Mouse (Mus musculus) thymus, adult 2 months (tissue): ENCODE measurements around the gene Gm3415. TPM values are rescaled to one million over a fixed set of nuclear protein-coding genes. Genes with fewer than 3 reads are reported as not detected.
"Not testable (repeated sequence)": the region's sequence is repeated elsewhere in the genome, so short reads cannot be mapped to it uniquely, and the experiment has no call there.

Experiments used
- DNase-seq: peaks from one replicate; pipeline ENCODE4 v3.0.0; 2021
- H3K27ac ChIP-seq: fragments of 200-500 bp; 2 replicates; pipeline ENCODE4 v1.5.1; 2012; ENCODE audit warnings: low read length, control low read depth; ENCODE audit not compliant: control insufficient read depth, insufficient read depth
- H3K27me3 ChIP-seq: fragments of 200-500 bp; 2 replicates; pipeline ENCODE4 v1.6.1; 2012; ENCODE audit warnings: mild to moderate bottlenecking, low read length, moderate library complexity, mixed read lengths; ENCODE audit not compliant: control insufficient read depth, insufficient read depth
- H3K36me3 ChIP-seq: fragments of 200-500 bp; 2 replicates; pipeline ENCODE4 v1.6.1; 2012; ENCODE audit warnings: mild to moderate bottlenecking, low read length, moderate library complexity; ENCODE audit not compliant: control insufficient read depth, insufficient read depth
- H3K4me1 ChIP-seq: fragments of 200-500 bp; replicated peaks from 2 replicates; pipeline ENCODE4 v1.6.1; 2012; ENCODE audit warnings: low read length; ENCODE audit not compliant: control insufficient read depth, insufficient read depth
- H3K4me3 ChIP-seq: fragments of 200-500 bp; 2 replicates; pipeline ENCODE4 v1.5.1; 2012; ENCODE audit warnings: mild to moderate bottlenecking, low read length, control low read depth, moderate library complexity; ENCODE audit not compliant: control insufficient read depth, insufficient read depth
- CTCF ChIP-seq: fragments of 200-500 bp; IDR thresholded peaks from 2 replicates; pipeline ENCODE4 v1.5.1; 2012; ENCODE audit warnings: mild to moderate bottlenecking, control low read depth, low read length, moderate library complexity, borderline replicate concordance; ENCODE audit not compliant: control insufficient read depth, poor library complexity, insufficient read depth; ENCODE audit errors: extremely low read depth
- POLR2A ChIP-seq: fragments of 200-500 bp; IDR thresholded peaks from 2 replicates; pipeline ENCODE4 v1.6.1; 2012; ENCODE audit warnings: mild to moderate bottlenecking, low read length, control low read depth, moderate library complexity; ENCODE audit not compliant: control insufficient read depth, poor library complexity, insufficient read depth; ENCODE audit errors: extremely low read depth
- WGBS: fragments of 180-500 bp; shearing (Covaris S2); methylation state at CpG from one replicate; pipeline ENCODE4 v1.1.7; 2018; 5-methylcytosine and 5-hydroxymethylcytosine counted together
- polyA plus RNA-seq: library from polyadenylated mRNA; depleted of rRNA; stranded (reverse); fragments of >200 nt; gene quantifications from 2 replicates; pipeline ENCODE4 v1.2.3, GENCODE M21; 2012; rRNA removed

Gene Gm3415
- polyA plus RNA-seq, result not detected in 2 replicates

DNA sequence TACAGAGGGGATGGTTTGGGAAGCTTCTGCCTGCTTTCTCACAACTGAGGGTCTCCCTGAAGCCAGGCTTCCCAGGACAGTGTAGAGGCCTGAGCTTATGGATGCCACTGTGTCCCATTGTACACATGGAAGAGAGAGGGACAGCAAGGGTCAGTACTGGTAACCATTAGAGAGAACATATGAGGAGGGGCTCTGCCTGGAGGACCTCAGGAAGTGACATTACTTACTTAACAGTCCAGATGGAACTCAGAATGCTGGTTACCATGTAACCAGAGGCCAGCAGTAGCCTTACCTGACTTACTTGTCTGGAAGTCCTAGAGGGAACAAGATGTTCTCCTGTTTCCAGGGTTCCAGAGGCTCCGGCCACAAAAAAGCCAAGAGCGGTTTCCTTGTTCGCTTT, at the start of gene Gm3415:
Gene Gm3415, plus strand, starts transcription at position 301 of the 400 bp plus-strand sequence.
- not testable (repeated sequence) for H3K4me1 ChIP-seq, H3K27me3 ChIP-seq, H3K36me3 ChIP-seq, H3K27ac ChIP-seq, H3K4me3 ChIP-seq, DNase-seq
- WGBS, result no CpG with 5 or more reads among the region's 3 CpGs

DNA sequence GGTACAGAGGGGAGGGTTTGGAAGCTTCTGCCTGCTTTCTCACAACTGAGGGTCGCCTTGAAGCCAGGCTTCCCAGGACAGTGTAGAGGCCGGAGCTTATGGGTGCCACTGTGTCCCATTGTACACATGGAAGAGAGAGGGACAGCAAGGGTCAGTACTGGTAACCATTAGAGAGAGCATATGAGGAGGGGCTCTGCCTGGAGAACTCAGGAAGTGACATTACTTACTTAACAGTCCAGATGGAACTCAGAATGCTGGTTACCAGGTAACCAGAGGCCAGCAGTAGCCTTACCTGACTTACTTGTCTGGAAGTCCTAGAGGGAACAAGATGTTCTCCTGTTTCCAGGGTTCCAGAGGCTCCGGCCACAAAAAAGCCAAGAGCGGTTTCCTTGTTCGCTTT, 42.1 kb upstream of the Gm3415 start, which contains the start of gene Gm3402:
Gene Gm3402, plus strand, starts transcription at position 301 of the 400 bp plus-strand sequence.
- not testable (repeated sequence) for H3K27me3 ChIP-seq, DNase-seq, H3K4me1 ChIP-seq, H3K27ac ChIP-seq, H3K36me3 ChIP-seq, H3K4me3 ChIP-seq
- whole genome bisulfite sequencing, result 93% methylated on average over 2 of the region's 5 CpGs

DNA sequence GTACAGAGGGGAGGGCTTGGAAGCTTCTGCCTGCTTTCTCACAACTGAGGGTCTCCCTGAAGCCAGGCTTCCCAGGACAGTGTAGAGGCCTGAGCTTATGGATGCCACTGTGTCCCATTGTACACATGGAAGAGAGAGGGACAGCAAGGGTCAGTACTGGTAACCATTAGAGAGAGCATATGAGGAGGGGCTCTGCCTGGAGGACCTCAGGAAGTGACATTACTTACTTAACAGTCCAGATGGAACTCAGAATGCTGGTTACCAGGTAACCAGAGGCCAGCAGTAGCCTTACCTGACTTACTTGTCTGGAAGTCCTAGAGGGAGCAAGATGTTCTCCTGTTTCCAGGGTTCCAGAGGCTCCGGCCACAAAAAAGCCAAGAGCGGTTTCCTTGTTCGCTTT, 30.4 kb upstream of the Gm3415 start, which contains the start of gene Gm3404:
Gene Gm3404, plus strand, starts transcription at position 301 of the 400 bp plus-strand sequence.
- WGBS, result 94% methylated on average over 3 of the region's 3 CpGs
- H3K4me1 ChIP-seq, H3K36me3 ChIP-seq, H3K27ac ChIP-seq, H3K27me3 ChIP-seq, DNase-seq, H3K4me3 ChIP-seq: not testable (repeated sequence)

DNA sequence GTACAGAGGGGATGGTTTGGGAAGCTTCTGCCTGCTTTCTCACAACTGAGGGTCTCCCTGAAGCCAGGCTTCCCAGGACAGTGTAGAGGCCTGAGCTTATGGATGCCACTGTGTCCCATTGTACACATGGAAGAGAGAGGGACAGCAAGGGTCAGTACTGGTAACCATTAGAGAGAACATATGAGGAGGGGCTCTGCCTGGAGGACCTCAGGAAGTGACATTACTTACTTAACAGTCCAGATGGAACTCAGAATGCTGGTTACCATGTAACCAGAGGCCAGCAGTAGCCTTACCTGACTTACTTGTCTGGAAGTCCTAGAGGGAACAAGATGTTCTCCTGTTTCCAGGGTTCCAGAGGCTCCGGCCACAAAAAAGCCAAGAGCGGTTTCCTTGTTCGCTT, 18.6 kb upstream of the Gm3415 start, which contains the start of gene Gm3409:
Gene Gm3409, plus strand, starts transcription at position 301 of the 400 bp plus-strand sequence.
- not testable (repeated sequence) for DNase-seq, H3K36me3 ChIP-seq, H3K27ac ChIP-seq, H3K4me1 ChIP-seq, H3K4me3 ChIP-seq, H3K27me3 ChIP-seq
- WGBS, result 92% methylated on average over 2 of the region's 3 CpGs

DNA sequence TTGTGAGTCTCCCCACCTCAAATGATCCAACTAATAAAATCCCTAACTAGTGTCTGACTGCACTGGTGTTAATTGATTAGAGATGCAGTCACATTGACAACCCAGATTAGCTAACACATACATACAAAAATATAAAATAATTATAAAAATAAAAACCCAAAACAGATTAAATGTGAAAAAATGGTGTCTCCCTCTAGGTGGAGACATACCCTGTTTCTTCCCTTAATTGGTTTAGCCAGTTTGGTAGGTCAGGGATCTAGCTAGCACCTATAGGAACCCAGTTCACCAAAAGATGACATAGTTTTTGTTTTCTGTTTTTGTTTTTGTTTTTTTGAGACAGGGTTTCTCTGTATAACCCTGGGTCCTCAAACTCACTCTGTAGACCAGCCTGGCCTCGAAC, 8.3 kb downstream of the Gm3415 start:
- Histone ChIP-seq H3K4me3 (no peak overlapping the region), H3K27ac (no peak overlapping the region), H3K36me3 (no peaks in the 10 kb centered on the region), H3K27me3 (no peaks in the 10 kb centered on the region), H3K4me1 (no peaks in the 10 kb centered on the region)
- WGBS, result 77% methylated on average over 1 of the region's 1 CpGs
- no peak for TF ChIP-seq CTCF
- no peak for DNase-seq

DNA sequence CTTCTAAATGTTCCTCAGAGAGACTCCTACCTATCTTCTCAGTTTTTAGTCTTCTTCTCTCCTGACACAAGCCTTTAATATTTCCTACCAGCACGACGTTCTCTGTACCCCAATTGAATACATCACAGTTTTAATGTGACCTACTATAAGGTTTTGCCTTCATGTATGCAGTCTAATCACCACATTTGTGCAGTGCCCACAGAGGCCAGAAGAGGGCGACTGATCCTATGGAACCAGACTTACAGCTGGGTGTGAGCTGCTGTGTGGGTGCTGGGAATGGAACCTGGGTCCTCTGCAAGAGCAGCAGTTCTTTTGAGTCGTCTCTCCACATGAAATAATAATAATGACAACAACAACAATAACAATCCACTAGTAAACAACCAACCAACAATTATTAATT, 11.1 kb downstream of the Gm3415 start:
- TF ChIP-seq POLR2A (no peak), CTCF (no peak; the same call in 1 of the 2 replicates)
- peak; percentile 46 for DNase-seq
- Histone ChIP-seq H3K4me1 (no peaks in the 10 kb centered on the region), H3K36me3 (no peaks in the 10 kb centered on the region), H3K27me3 (no peaks in the 10 kb centered on the region), H3K27ac (no peak overlapping the region), H3K4me3 (no peak overlapping the region)
- WGBS, result 63% methylated on average over 4 of the region's 4 CpGs

DNA sequence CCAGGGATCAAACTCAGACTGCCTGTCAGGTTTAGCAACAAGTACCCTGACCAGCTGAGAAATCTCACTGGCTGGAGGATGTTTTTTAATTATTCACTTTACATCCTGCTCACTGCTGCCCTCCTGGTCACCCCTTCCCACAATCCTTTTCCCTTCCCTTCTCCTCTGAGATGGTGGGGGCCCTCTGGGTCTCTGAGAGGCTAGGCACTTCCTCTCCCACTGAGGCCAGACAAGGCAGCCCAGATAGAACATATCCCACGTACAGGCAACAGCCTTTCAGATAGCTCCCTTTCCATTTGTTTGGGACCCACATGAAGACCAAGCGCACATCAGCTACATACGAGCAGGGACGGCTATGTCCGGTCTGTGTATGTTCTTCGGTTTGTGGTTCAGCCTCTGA, 14.2 kb downstream of the Gm3415 start:
- H3K27ac ChIP-seq, H3K27me3 ChIP-seq, H3K4me3 ChIP-seq, H3K4me1 ChIP-seq, DNase-seq, H3K36me3 ChIP-seq: not testable (repeated sequence)
- 67% methylated on average over 6 of the region's 6 CpGs for WGBS

DNA sequence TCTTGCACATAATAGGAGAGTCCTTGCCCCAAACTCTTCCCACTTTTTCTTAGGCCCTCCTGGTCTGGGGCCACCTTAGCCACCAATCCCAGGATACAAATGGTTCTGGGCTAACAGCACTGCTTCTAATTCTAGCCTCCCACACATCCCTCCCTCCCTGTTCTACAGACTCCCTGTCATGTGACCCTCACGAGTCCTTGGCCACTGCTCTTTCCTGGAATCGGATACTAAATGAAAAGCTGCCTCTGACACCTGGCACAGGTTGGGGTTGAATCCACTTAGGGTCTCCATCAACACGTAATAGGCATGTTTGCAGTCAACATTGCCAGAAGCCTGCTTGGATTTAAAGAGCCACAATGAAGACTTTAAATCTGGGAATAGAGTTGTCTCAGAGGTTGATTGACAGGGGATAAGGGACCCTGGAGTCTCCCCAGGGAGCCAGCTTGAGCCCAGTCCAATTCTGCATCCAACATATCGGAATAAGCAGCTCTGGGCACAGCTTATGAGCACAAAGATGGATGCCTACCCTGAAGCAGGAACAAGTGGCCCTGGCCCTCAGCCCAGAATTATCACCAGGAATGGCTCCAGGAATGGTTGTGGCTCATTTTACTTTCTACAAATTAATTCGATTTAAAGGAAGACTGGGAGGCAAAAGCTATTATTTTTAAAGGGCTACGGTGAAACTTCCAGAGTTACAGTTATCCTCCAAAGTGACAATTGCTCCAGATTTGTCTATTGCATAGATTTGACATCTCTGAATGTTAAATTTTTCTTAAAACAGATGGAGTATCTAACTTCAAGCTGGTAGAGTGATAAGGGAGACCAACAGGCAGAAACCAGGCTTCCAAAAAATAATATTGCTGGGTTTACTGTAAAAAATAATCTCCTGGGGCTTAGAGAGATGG, 16.1 kb downstream of the Gm3415 start:
- not testable (repeated sequence) for H3K4me3 ChIP-seq, H3K36me3 ChIP-seq, H3K27ac ChIP-seq, H3K27me3 ChIP-seq, H3K4me1 ChIP-seq, DNase-seq
- 85% methylated on average over 6 of the region's 6 CpGs for WGBS

DNA sequence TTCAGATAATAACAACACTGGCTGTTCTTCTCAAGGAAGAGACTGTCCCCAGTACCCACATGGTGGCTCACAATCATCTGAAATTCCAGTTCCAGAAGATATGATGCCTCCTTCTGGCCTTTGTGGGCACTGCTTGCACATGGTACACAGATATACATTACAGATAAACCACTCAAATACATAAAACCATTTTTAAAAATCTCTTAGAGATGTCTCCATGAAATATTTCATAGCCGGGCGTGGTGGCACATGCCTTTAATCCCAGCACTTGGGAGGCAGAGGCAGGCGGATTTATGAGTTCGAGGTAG, 16.8 kb downstream of the Gm3415 start:
- DNase-seq, H3K4me1 ChIP-seq, H3K27me3 ChIP-seq, H3K4me3 ChIP-seq, H3K27ac ChIP-seq, H3K36me3 ChIP-seq: not testable (repeated sequence)
- WGBS, result 97% methylated on average over 4 of the region's 4 CpGs
